ENCODE assay signal across 8 mouse cellular contexts in genomic region chr5:120251697-120252401, GRCm38 (mm10).
DNase-seq lines count a peak whose midpoint lies in the region; ATAC-seq and TF ChIP-seq lines count a peak whose summit lies in the region.

No protein-coding gene starts in this region.

- H3K9ac ChIP-seq in forebrain, embryonic 16.5 days (replicated peaks; ENCODE audit: low read depth, low read length), result peak overlapping the region; percentile 22
- no peak overlapping the region for H3K9ac ChIP-seq in limb, embryonic 14.5 days (ENCODE audit: low read depth, low read length, severe bottlenecking)

- no peak for TF ChIP-seq POLR2A in limb, embryonic 14.5 days (IDR thresholded peaks at IDR 0.05; ENCODE audit: borderline replicate concordance, extremely low read depth, insufficient read depth, insufficient read length)

- no peaks in the 10 kb centered on the region; the same call in 1 of the 2 replicates for H3K27me3 ChIP-seq in forebrain, embryonic 16.5 days (replicated peaks; ENCODE audit: control insufficient read depth, insufficient read depth, low read length)
- peaks cover 24% of the 10 kb centered on the region for H3K27me3 ChIP-seq in limb, embryonic 14.5 days (ENCODE audit: control insufficient read depth, insufficient read depth, low read length)

- ATAC-seq in forebrain, embryonic 16.5 days, result peak; percentile 94
- ATAC-seq in limb, embryonic 14.5 days (ENCODE audit: low FRiP score, low read depth), result no peak

- peak; percentile 35 for DNase-seq in layer of hippocampus, adult 9-11 months
- DNase-seq in layer of hippocampus, adult 8-10 months (ENCODE audit: low spot score in 2 of 2), result no peak
- no peak for DNase-seq in limb, embryonic 14.5 days (ENCODE audit: low spot score)
- DNase-seq in right cerebral cortex, postnatal 14 days, result peak; percentile 50
- no peak for DNase-seq in cerebellum, adult 18-20 months
- no peak for DNase-seq in kidney, postnatal 14 days
- no peak for DNase-seq in thymus, postnatal 36 days

- no peaks in the 10 kb centered on the region for H3K9me3 ChIP-seq in forebrain, embryonic 16.5 days (ENCODE audit: control insufficient read depth, low read length)
- H3K9me3 ChIP-seq in limb, embryonic 14.5 days (ENCODE audit: control insufficient read depth, low read length), result no peaks in the 10 kb centered on the region

- WGBS in forebrain, embryonic 16.5 days, result 8% methylated on average over 22 of the region's 22 CpGs
- 10% methylated on average over 22 of the region's 22 CpGs for WGBS in limb, embryonic 14.5 days

- peak overlapping the region; percentile 66 for H3K27ac ChIP-seq in forebrain, embryonic 16.5 days (ENCODE audit: low read length)
- H3K27ac ChIP-seq in limb, embryonic 14.5 days (replicated peaks; ENCODE audit: low read depth, low read length), result no peak overlapping the region

- H3K4me1 ChIP-seq in forebrain, embryonic 16.5 days (replicated peaks; ENCODE audit: control insufficient read depth, insufficient read depth, low read length), result peaks cover 12% of the 10 kb centered on the region
- no peaks in the 10 kb centered on the region for H3K4me1 ChIP-seq in limb, embryonic 14.5 days (ENCODE audit: control insufficient read depth, insufficient read depth, low read length)

- H3K36me3 ChIP-seq in forebrain, embryonic 16.5 days (ENCODE audit: control insufficient read depth, insufficient read depth), result no peaks in the 10 kb centered on the region
- no peaks in the 10 kb centered on the region for H3K36me3 ChIP-seq in limb, embryonic 14.5 days (ENCODE audit: control insufficient read depth, insufficient read depth, low read length)

- H3K4me2 ChIP-seq in forebrain, embryonic 16.5 days (ENCODE audit: low read length), result peak overlapping the region; percentile 39
- H3K4me2 ChIP-seq in limb, embryonic 14.5 days (replicated peaks; ENCODE audit: low read depth, low read length, severe bottlenecking), result peak overlapping the region; percentile 27; the same call in 1 of the 2 replicates

- H3K4me3 ChIP-seq in forebrain, embryonic 16.5 days (replicated peaks; ENCODE audit: low read length), result peak overlapping the region; percentile 21; the same call in 1 of the 2 replicates
- H3K4me3 ChIP-seq in limb, embryonic 14.5 days (replicated peaks; ENCODE audit: low read length), result peak overlapping the region; percentile 6; the same call in 1 of the 2 replicates

Comparison
In these comparisons a context has a peak if more than half of its experiments do, and no peak if none do; other contexts are left out.
1. DNase-seq: peak in layer of hippocampus, adult 9-11 months (single experiment) and right cerebral cortex, postnatal 14 days (single experiment); none in layer of hippocampus, adult 8-10 months (0 of 2), limb, embryonic 14.5 days (single experiment), cerebellum, adult 18-20 months (0 of 2), kidney, postnatal 14 days (single experiment) and thymus, postnatal 36 days (0 of 2).